Mouse (Mus musculus): ENCODE results near the gene Olfr965. TPM values are rescaled to one million over a fixed set of nuclear protein-coding genes. Genes with fewer than 3 reads are reported as not detected.
"Not testable (repeated sequence)": the region's sequence is repeated elsewhere in the genome, so short reads cannot be mapped to it uniquely, and the experiment has no call there.

Olfr965 gene
- polyA plus RNA-seq (2015; fragmentation: Nextera tagmentation; extraction: Ambion mirVana) = not detected in 2 replicates

DNA sequence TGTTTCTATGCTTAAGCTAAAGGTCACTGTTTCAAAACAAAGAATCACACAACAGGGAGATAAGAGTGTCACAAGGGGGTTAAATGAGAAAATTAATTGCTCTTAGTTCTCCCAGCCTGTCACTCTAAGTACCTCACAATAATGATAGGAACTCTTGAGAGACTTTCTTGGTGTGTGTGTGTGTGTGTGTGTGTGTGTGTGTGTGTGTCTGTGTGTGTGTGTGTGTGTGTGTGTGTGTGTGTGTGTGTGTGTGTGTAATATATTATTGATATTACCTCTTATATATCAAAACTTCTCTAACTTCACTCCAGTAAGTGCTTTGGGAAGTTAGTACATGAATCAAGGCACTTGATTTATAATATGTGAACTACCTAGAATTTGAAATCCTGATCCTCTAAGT, at the start of gene Olfr965:
TSS of gene Olfr965 (plus strand) at position 301 of the 400 bp plus-strand sequence.
- Histone ChIP-seq H3K36me3 (no peaks in the 10 kb centered on the region), H3K4me3 (replicated peaks) (no peak within 1 kb of the TSS), H3K9me3 (no peaks in the 10 kb centered on the region), H3K27me3 (no peaks in the 10 kb centered on the region), H3K27ac (no peak within 1 kb of the TSS), H3K4me1 (replicated peaks) (no peaks in the 10 kb centered on the region), H3K4me2 (replicated peaks) (no peak within 1 kb of the TSS), H3K9ac (replicated peaks) (no peak within 1 kb of the TSS)
- ATAC-seq = no peak

DNA sequence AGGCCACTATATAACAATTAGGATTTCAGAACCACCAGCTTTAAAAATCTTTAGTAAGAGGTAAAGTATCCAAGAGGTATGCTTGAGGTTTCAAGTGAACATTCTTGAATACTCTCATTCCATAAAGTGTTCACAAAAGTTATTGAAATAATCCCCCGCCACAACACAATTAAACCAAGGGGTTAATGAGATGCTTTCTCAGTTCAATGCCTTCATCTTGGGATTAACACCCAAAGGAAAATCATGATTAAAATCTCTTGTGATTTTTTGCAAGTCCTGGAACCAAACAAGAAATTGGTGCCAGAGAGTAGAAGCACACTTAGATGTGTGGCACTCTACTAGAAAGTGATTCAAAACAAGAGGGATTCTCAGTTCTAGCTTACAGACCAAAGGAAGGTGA, 44.2 kb upstream of the Olfr965 start, which contains the start of gene Olfr963:
TSS of gene Olfr963 (plus strand) at position 301 of the 400 bp plus-strand sequence.
- Histone ChIP-seq H3K9me3 (no peaks in the 10 kb centered on the region), H3K4me3 (replicated peaks) (no peak within 1 kb of the TSS), H3K9ac (replicated peaks) (no peak within 1 kb of the TSS), H3K27me3 (no peaks in the 10 kb centered on the region), H3K36me3 (no peaks in the 10 kb centered on the region), H3K4me1 (replicated peaks) (no peaks in the 10 kb centered on the region), H3K27ac (no peak within 1 kb of the TSS), H3K4me2 (replicated peaks) (no peak within 1 kb of the TSS)
- no peak for ATAC-seq
- 86% methylated on average over 1 of the region's 1 CpGs for WGBS

DNA sequence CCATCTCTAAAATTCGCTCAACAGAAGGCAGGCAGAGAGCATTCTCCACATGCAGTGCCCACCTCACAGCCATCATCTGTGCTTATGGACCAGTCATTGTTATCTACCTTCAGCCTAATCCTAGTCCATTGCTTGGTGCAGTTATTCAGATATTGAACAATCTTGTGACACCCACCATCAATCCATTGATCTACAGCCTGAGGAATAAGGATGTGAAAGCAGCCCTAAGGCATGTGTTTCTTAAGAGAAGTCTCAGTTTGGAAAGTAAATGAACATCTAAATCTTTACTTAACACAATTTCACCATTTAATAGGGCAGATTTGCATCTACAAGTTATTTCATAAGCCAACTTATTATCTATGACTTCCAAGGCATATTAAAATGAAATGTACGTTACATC, 41.4 kb upstream of the Olfr965 start:
- H3K36me3 ChIP-seq = no peaks in the 10 kb centered on the region
- no peaks in the 10 kb centered on the region for H3K4me1 ChIP-seq (replicated peaks)
- no peak for ATAC-seq
- no peak overlapping the region for H3K27ac ChIP-seq
- H3K9ac ChIP-seq (replicated peaks) = no peak overlapping the region
- no peaks in the 10 kb centered on the region for H3K27me3 ChIP-seq
- WGBS = 85% methylated on average over 2 of the region's 2 CpGs
- no peak overlapping the region for H3K4me3 ChIP-seq (replicated peaks)
- H3K4me2 ChIP-seq (replicated peaks) = no peak overlapping the region
- H3K9me3 ChIP-seq = no peaks in the 10 kb centered on the region

DNA sequence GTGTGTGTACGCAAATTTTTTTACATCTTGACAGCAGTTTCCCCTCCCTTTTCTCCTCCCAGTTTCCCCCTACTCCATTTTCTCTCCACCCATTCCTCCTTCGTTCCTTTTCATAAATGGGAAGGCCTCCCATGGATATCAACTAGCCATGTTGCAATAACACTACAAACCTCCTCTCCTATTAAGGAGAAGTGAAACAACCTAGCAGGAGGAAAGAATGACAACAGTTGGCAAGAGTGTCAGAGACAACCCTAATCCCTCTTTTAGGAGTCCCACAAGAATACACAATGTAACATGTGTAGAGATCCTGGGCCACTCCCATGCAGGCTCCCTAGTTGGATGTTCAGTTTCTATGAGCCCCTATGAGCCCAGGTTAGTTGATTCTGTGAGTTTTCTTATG, 36.3 kb upstream of the Olfr965 start:
- H3K4me2 ChIP-seq (replicated peaks) = no peak overlapping the region
- H3K36me3 ChIP-seq = no peaks in the 10 kb centered on the region
- ATAC-seq = no peak
- no peaks in the 10 kb centered on the region for H3K27me3 ChIP-seq
- no peak overlapping the region for H3K27ac ChIP-seq
- H3K4me3 ChIP-seq (replicated peaks) = no peak overlapping the region
- no peaks in the 10 kb centered on the region for H3K4me1 ChIP-seq (replicated peaks)
- 88% methylated on average over 2 of the region's 2 CpGs for WGBS
- no peak overlapping the region for H3K9ac ChIP-seq (replicated peaks)
- no peaks in the 10 kb centered on the region for H3K9me3 ChIP-seq

DNA sequence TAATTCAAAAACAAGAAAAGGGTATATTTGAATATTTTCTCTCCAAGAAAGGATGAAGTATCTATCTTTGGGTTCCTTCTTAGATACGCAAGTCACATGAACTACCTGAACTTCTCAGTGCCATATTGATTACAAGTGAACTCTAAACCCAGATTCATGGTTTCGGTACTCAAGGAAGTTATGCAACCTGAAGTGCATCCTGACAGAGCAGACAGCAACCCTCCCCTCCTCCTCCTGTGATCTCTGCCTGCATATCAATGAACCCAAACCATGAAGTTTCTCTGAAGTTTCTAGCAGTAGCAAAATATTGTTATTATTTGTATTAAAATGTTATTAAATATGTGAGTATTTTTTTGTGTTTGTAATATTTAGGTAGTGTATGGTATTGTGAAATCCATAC, 32.6 kb upstream of the Olfr965 start:
- no peaks in the 10 kb centered on the region for H3K4me1 ChIP-seq (replicated peaks)
- no peak overlapping the region for H3K9ac ChIP-seq (replicated peaks)
- no peaks in the 10 kb centered on the region for H3K27me3 ChIP-seq
- no peak for ATAC-seq
- WGBS = 94% methylated on average over 2 of the region's 2 CpGs
- no peaks in the 10 kb centered on the region for H3K36me3 ChIP-seq
- H3K27ac ChIP-seq = no peak overlapping the region
- no peak overlapping the region for H3K4me2 ChIP-seq (replicated peaks)
- no peaks in the 10 kb centered on the region for H3K9me3 ChIP-seq
- H3K4me3 ChIP-seq (replicated peaks) = no peak overlapping the region

DNA sequence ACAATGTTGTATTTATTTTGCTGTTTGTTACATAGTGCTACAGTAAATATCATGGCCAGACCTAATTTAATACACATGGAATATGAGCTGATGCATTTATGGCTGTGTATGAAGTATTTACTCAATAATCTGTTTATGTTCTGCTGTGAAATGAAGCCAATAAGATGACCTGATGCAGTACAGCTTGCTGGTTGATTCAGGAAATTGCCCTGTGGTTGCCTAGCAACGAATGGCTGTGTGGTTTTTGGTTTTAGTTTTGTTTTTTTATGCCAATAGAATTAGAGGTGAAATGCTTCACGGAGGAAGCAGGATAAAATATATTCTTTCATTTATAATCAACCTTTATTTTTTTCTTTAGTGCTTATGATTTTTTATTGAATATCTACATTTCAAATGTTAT, 31.9 kb upstream of the Olfr965 start:
- WGBS = 67% methylated on average over 2 of the region's 2 CpGs
- Histone ChIP-seq H3K4me3 (replicated peaks) (no peak overlapping the region), H3K9ac (replicated peaks) (no peak overlapping the region), H3K36me3 (no peaks in the 10 kb centered on the region), H3K9me3 (no peaks in the 10 kb centered on the region), H3K27ac (no peak overlapping the region), H3K4me1 (replicated peaks) (no peaks in the 10 kb centered on the region), H3K4me2 (replicated peaks) (no peak overlapping the region), H3K27me3 (no peaks in the 10 kb centered on the region)
- no peak for ATAC-seq

DNA sequence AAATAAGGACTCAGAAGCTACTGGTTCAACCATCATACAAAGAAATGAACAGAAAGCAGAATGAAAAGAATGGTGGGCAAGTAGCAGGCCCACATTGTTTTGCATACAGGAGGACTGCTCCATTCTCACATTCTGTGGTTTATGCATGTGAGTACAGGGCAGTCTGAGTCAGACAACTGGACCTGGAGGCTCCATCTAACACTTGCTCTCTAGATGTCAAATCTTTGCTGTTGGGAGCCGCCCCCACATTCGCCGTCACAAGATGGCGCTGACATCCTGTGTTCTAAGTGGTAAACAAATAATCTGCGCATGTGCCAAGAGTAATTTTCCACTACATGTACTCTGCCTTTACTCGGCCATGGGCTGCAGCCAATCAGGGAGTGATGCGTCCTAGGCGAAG, 10.0 kb upstream of the Olfr965 start:
- H3K27me3 ChIP-seq; H3K27ac ChIP-seq; H3K4me3 ChIP-seq (replicated peaks); H3K4me1 ChIP-seq (replicated peaks); H3K9ac ChIP-seq (replicated peaks); ATAC-seq; H3K4me2 ChIP-seq (replicated peaks); H3K9me3 ChIP-seq; H3K36me3 ChIP-seq: not testable (repeated sequence)
- WGBS = 86% methylated on average over 8 of the region's 8 CpGs

DNA sequence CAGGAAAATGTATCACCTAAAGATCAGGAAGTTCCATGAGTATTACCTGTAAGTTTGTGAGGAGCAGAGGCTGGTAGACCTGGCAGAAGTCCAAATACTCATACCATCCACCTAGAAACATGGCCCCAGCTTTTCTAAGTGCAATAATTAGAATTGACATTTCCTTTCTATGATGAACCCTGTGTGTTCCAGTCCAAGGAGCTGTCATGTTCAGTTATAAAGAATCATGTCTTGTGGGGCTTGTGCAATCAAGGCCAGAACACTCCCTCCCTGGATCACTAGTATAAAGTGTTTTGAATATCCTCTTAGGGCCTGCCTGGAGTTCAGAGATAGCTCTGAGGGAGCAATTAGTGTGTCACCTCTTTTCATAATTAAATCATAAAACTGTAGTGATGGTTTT, 4.1 kb upstream of the Olfr965 start, which contains the start of gene Olfr149:
TSS of gene Olfr149 (minus strand) at position 101 of the 400 bp plus-strand sequence.
- Histone ChIP-seq H3K4me1 (replicated peaks) (no peaks in the 10 kb centered on the region), H3K4me2 (replicated peaks) (no peak within 1 kb of the TSS), H3K9me3 (no peaks in the 10 kb centered on the region), H3K9ac (replicated peaks) (no peak within 1 kb of the TSS), H3K4me3 (replicated peaks) (no peak within 1 kb of the TSS), H3K27ac (no peak within 1 kb of the TSS), H3K27me3 (no peaks in the 10 kb centered on the region), H3K36me3 (no peaks in the 10 kb centered on the region)
- no peak for ATAC-seq

DNA sequence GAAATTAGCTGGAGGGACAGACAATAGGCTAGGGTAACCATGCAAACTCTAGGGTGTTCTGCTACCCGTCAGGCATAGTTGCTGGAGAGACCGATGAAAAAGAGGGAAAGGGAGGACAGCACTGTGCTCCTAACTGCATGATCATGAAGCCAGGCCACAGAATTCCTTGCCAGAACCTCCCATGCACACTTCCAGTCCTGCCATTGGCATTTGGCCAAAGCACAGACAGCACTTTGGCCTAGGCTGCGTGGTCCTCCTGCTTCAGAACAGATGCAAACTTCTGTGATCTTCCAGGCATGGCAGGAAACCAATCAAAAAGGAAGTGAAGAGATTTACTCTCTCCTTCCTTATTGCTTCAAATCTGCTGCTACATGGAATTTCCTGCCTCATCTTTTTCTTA, 2.2 kb upstream of the Olfr965 start:
- no peak for ATAC-seq
- Histone ChIP-seq H3K9me3 (no peaks in the 10 kb centered on the region), H3K27ac (no peak overlapping the region), H3K9ac (replicated peaks) (no peak overlapping the region), H3K4me1 (replicated peaks) (no peaks in the 10 kb centered on the region), H3K27me3 (no peaks in the 10 kb centered on the region), H3K36me3 (no peaks in the 10 kb centered on the region), H3K4me3 (replicated peaks) (no peak overlapping the region), H3K4me2 (replicated peaks) (no peak overlapping the region)
- 80% methylated on average over 3 of the region's 3 CpGs for WGBS

DNA sequence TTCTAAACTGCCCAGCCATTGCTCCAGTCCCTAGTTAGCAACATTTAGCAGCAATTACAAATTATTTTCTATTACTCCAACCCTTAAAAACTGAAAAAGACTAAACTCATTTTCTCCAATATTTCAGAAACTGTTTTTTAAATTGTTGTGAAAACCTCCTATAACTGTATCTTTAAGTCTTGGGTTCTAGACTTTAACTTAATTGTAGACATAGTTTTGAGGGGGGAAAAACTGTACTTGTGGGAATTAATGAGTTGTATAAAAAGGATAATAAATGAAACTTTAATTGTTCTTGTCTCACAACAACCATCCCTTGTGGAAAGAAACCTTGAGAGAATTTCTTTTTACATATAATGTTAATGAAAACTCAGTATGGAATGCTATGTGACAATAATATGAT, 19.5 kb downstream of the Olfr965 start, which contains the start of gene Olfr150:
TSS of gene Olfr150 (plus strand) at position 301 of the 400 bp plus-strand sequence.
- no peak within 1 kb of the TSS for H3K9ac ChIP-seq (replicated peaks)
- H3K27me3 ChIP-seq = no peaks in the 10 kb centered on the region
- H3K9me3 ChIP-seq = no peaks in the 10 kb centered on the region
- H3K4me3 ChIP-seq (replicated peaks) = no peak within 1 kb of the TSS
- ATAC-seq = no peak
- no peak within 1 kb of the TSS for H3K27ac ChIP-seq
- H3K4me1 ChIP-seq (replicated peaks) = no peaks in the 10 kb centered on the region
- no peak within 1 kb of the TSS for H3K4me2 ChIP-seq (replicated peaks)
- H3K36me3 ChIP-seq = no peaks in the 10 kb centered on the region

DNA sequence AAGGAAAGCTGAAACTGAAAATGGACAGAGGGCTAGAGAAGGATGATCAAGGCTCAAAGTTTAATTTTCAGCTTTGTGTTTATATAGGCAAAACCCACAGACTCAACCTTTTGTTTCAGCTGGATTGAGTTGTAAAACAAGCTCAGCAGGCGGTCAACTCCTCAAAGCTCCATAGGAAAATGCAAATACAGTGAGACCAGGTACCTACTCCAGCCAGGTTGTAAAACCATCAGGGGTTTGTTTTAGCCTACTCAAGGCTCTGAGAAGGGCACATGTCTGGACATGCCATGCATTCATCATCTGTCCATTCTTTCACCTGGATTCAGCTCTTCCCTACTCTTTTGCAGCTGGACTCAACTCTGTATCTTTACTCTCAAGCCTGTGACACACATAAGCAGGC, 29.6 kb downstream of the Olfr965 start:
- Histone ChIP-seq H3K4me2 (replicated peaks) (no peak overlapping the region), H3K9me3 (no peaks in the 10 kb centered on the region), H3K27me3 (no peaks in the 10 kb centered on the region), H3K27ac (no peak overlapping the region), H3K36me3 (no peaks in the 10 kb centered on the region), H3K4me3 (replicated peaks) (no peak overlapping the region), H3K9ac (replicated peaks) (no peak overlapping the region), H3K4me1 (replicated peaks) (no peaks in the 10 kb centered on the region)
- 97% methylated on average over 1 of the region's 1 CpGs for WGBS
- ATAC-seq = no peak

DNA sequence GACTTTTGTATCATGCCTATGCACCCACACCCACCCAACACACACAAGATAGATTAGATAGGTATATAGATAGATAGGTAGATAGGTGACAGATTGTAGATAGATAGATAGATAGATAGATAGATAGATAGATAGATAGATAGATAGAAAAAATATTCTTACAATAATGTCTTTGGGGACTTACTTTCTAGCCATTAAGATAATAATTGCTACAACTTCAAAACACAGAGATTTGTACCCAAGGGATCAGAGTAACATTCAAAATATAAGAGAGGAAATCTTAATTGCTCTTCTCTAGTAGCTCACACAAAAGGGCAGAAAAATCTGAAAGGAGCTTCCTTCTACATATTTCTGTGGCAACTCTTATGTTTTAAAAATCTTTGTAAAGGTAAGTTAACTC, 34.8 kb downstream of the Olfr965 start, which contains the start of gene Olfr967:
TSS of gene Olfr967 (plus strand) at position 301 of the 400 bp plus-strand sequence.
- no peak within 1 kb of the TSS for H3K4me2 ChIP-seq (replicated peaks)
- ATAC-seq = no peak
- H3K4me3 ChIP-seq (replicated peaks) = no peak within 1 kb of the TSS
- no peaks in the 10 kb centered on the region for H3K4me1 ChIP-seq (replicated peaks)
- H3K27ac ChIP-seq = no peak within 1 kb of the TSS
- H3K9ac ChIP-seq (replicated peaks) = no peak within 1 kb of the TSS
- no peaks in the 10 kb centered on the region for H3K9me3 ChIP-seq
- no peaks in the 10 kb centered on the region for H3K36me3 ChIP-seq
- no peaks in the 10 kb centered on the region for H3K27me3 ChIP-seq

DNA sequence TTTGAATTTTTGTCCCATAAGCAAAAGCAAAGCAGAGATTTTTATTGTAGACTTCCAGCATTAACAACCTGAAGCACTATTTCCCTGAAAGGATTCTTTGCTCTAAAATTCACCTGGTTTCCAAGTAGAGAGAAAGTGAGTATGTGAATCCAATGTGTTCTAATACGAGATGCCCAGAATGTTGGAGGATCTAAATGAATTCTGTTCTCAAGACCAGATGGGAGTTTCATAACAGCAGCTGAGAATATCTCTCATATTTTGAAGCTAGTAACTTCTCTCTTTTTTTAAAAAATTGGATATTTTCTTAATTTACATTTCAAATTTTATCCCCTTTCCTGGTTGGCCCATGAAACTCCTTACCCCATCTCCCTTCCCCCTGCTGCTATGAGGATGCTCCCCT, 35.3 kb downstream of the Olfr965 start:
- H3K9ac ChIP-seq (replicated peaks) = no peak overlapping the region
- no peak for ATAC-seq
- H3K4me2 ChIP-seq (replicated peaks) = no peak overlapping the region
- no peaks in the 10 kb centered on the region for H3K9me3 ChIP-seq
- WGBS = 83% methylated on average over 1 of the region's 1 CpGs
- no peaks in the 10 kb centered on the region for H3K4me1 ChIP-seq (replicated peaks)
- no peaks in the 10 kb centered on the region for H3K36me3 ChIP-seq
- H3K27me3 ChIP-seq = no peaks in the 10 kb centered on the region
- no peak overlapping the region for H3K4me3 ChIP-seq (replicated peaks)
- no peak overlapping the region for H3K27ac ChIP-seq
